ENCODE assay signal across 29 mouse cellular contexts in the genomic region with DNA sequence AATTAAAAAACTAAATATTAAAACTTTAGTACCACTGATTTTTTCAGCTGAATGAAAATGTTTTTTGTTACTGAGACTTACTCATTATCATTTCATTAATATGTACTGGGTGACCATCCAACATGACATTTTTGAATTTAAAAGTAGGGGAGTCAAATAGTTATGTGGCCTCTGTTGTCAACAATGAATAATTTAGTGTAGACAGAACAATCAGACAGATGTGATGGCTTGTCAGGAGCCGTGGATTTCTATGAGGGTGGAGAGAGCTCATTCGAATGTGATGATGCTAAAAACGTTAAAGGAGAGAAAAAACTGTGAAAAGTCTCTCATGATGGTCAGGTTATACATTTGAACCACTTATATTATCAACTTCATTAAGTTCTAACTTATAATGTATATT.
DNase-seq lines count a peak whose midpoint lies in the region; ATAC-seq and TF ChIP-seq lines count a peak whose summit lies in the region.
"Had no signal": no experiment of that assay in that cellular context is flagged by ENCODE, and none has a peak within 500 bp of the region (broad histone marks: within the 10 kb centered on the region; RNA-seq: fewer than 3 reads in every experiment).

No protein-coding gene starts in this region.

- peaks cover 13% of the 10 kb centered on the region for H3K4me1 ChIP-seq in forebrain, embryonic 14.5 days (ENCODE audit: control insufficient read depth, insufficient read depth, low read length)
- no peaks in the 10 kb centered on the region for H3K4me1 ChIP-seq in forebrain, embryonic 11.5 days (replicated peaks; ENCODE audit: control insufficient read depth, insufficient read depth, low read length)
- no peaks in the 10 kb centered on the region for H3K4me1 ChIP-seq in hindbrain, embryonic 11.5 days (replicated peaks; ENCODE audit: control insufficient read depth, insufficient read depth, low read length)
- H3K4me1 ChIP-seq in hindbrain, postnatal 0 days (ENCODE audit: insufficient read depth, low read length), result no peaks in the 10 kb centered on the region
- H3K4me1 ChIP-seq in midbrain, embryonic 14.5 days (ENCODE audit: control insufficient read depth, insufficient read depth, low read length), result 0 out of 2 replicates have a peak, but pooled peaks cover 4% of the 10 kb centered on the region
- no peaks in the 10 kb centered on the region for H3K4me1 ChIP-seq in midbrain, postnatal 0 days (ENCODE audit: insufficient read depth, low read length)
- H3K4me1 ChIP-seq: embryonic facial prominence, embryonic 12.5 days; embryonic facial prominence, embryonic 15.5 days; heart, embryonic 10.5 days; heart, embryonic 13.5 days; hindbrain, embryonic 12.5 days; hindbrain, embryonic 15.5 days; intestine, embryonic 15.5 days had no signal

- no peak overlapping the region for H3K4me2 ChIP-seq in forebrain, embryonic 14.5 days (ENCODE audit: low read length)
- H3K4me2 ChIP-seq in forebrain, embryonic 11.5 days (ENCODE audit: low read depth, low read length, severe bottlenecking), result no peak overlapping the region
- no peak overlapping the region for H3K4me2 ChIP-seq in hindbrain, embryonic 11.5 days (replicated peaks; ENCODE audit: low read depth, low read length)
- no peak overlapping the region for H3K4me2 ChIP-seq in hindbrain, postnatal 0 days (ENCODE audit: low read depth, low read length)
- no peak overlapping the region for H3K4me2 ChIP-seq in midbrain, embryonic 14.5 days (ENCODE audit: low read length)
- H3K4me2 ChIP-seq in midbrain, postnatal 0 days (ENCODE audit: low read depth, low read length, poor library complexity, severe bottlenecking), result no peak overlapping the region
- H3K4me2 ChIP-seq: embryonic facial prominence, embryonic 12.5 days; embryonic facial prominence, embryonic 15.5 days; heart, embryonic 13.5 days; hindbrain, embryonic 12.5 days; hindbrain, embryonic 15.5 days; intestine, embryonic 15.5 days had no signal

- H3K36me3 ChIP-seq in forebrain, embryonic 14.5 days (ENCODE audit: control insufficient read depth, insufficient read depth, low read length), result no peaks in the 10 kb centered on the region
- H3K36me3 ChIP-seq in forebrain, embryonic 11.5 days (ENCODE audit: control insufficient read depth, insufficient read depth, low read length), result no peaks in the 10 kb centered on the region
- no peaks in the 10 kb centered on the region for H3K36me3 ChIP-seq in hindbrain, embryonic 11.5 days (ENCODE audit: control insufficient read depth, insufficient read depth, low read length)
- H3K36me3 ChIP-seq in hindbrain, postnatal 0 days (ENCODE audit: insufficient read depth, low read length), result no peaks in the 10 kb centered on the region
- no peaks in the 10 kb centered on the region for H3K36me3 ChIP-seq in midbrain, embryonic 14.5 days (ENCODE audit: control insufficient read depth, insufficient read depth, low read length)
- H3K36me3 ChIP-seq in midbrain, postnatal 0 days (ENCODE audit: insufficient read depth, low read length), result no peaks in the 10 kb centered on the region
- H3K36me3 ChIP-seq: embryonic facial prominence, embryonic 12.5 days; embryonic facial prominence, embryonic 15.5 days; G1E; heart, embryonic 10.5 days; heart, embryonic 13.5 days; hindbrain, embryonic 12.5 days; hindbrain, embryonic 15.5 days; intestine, embryonic 15.5 days had no signal

- no peak for TF ChIP-seq CTCF in hindbrain, postnatal 0 days (IDR thresholded peaks at IDR 0.05; ENCODE audit: low read depth)
- no peak for TF ChIP-seq CTCF in midbrain, postnatal 0 days (IDR thresholded peaks at IDR 0.05)

- peak; percentile 49 for ATAC-seq in forebrain, embryonic 14.5 days
- no peak for ATAC-seq in forebrain, embryonic 11.5 days (replicated peaks; ENCODE audit: low FRiP score)
- 0 out of 2 replicates have a peak, but pooled peaks have one; percentile 37 for ATAC-seq in hindbrain, embryonic 11.5 days (ENCODE audit: low FRiP score)
- no peak for ATAC-seq in hindbrain, postnatal 0 days
- ATAC-seq in midbrain, embryonic 14.5 days (ENCODE audit: low FRiP score, low TSS enrichment), result no peak
- no peak for ATAC-seq in midbrain, postnatal 0 days (ENCODE audit: low FRiP score)
- ATAC-seq: intestine, embryonic 15.5 days; Patski had no signal

- 37% methylated on average over 3 of the region's 3 CpGs for WGBS in forebrain, embryonic 14.5 days
- WGBS in forebrain, embryonic 11.5 days, result 70% methylated on average over 3 of the region's 3 CpGs
- 40% methylated on average over 3 of the region's 3 CpGs for WGBS in hindbrain, embryonic 11.5 days
- WGBS in hindbrain, postnatal 0 days, result 24% methylated on average over 3 of the region's 3 CpGs
- WGBS in midbrain, embryonic 14.5 days, result 23% methylated on average over 3 of the region's 3 CpGs
- 28% methylated on average over 3 of the region's 3 CpGs for WGBS in midbrain, postnatal 0 days

- H3K9me3 ChIP-seq in forebrain, embryonic 14.5 days (replicated peaks; ENCODE audit: control insufficient read depth, low read length), result no peaks in the 10 kb centered on the region
- H3K9me3 ChIP-seq in forebrain, embryonic 11.5 days (ENCODE audit: control insufficient read depth, low read length), result no peaks in the 10 kb centered on the region
- no peaks in the 10 kb centered on the region for H3K9me3 ChIP-seq in hindbrain, embryonic 11.5 days (ENCODE audit: control insufficient read depth, low read length)
- H3K9me3 ChIP-seq in hindbrain, postnatal 0 days (ENCODE audit: low read length), result no peaks in the 10 kb centered on the region
- no peaks in the 10 kb centered on the region for H3K9me3 ChIP-seq in midbrain, embryonic 14.5 days (ENCODE audit: control insufficient read depth, low read length)
- no peaks in the 10 kb centered on the region for H3K9me3 ChIP-seq in midbrain, postnatal 0 days (ENCODE audit: low read length)
- H3K9me3 ChIP-seq: embryonic facial prominence, embryonic 12.5 days; embryonic facial prominence, embryonic 15.5 days; heart, embryonic 10.5 days; heart, embryonic 13.5 days; hindbrain, embryonic 12.5 days; hindbrain, embryonic 15.5 days; intestine, embryonic 15.5 days had no signal

- H3K27ac ChIP-seq in forebrain, embryonic 14.5 days (ENCODE audit: low read depth, low read length), result no peak overlapping the region
- H3K27ac ChIP-seq in forebrain, embryonic 11.5 days (ENCODE audit: low read depth, low read length), result no peak overlapping the region
- H3K27ac ChIP-seq in hindbrain, embryonic 11.5 days (ENCODE audit: low read depth, low read length), result no peak overlapping the region
- H3K27ac ChIP-seq in hindbrain, postnatal 0 days, result no peak overlapping the region
- H3K27ac ChIP-seq in midbrain, embryonic 14.5 days (replicated peaks; ENCODE audit: low read depth, low read length), result no peak overlapping the region
- no peak overlapping the region for H3K27ac ChIP-seq in midbrain, postnatal 0 days (ENCODE audit: low read depth, low read length)
- H3K27ac ChIP-seq: embryonic facial prominence, embryonic 12.5 days; embryonic facial prominence, embryonic 15.5 days; heart, adult 2 months; heart, embryonic 10.5 days; heart, embryonic 13.5 days; hindbrain, embryonic 12.5 days; hindbrain, embryonic 15.5 days; intestine, embryonic 15.5 days had no signal

- no peak overlapping the region for H3K4me3 ChIP-seq in forebrain, embryonic 14.5 days (ENCODE audit: low read depth, low read length)
- no peak overlapping the region for H3K4me3 ChIP-seq in forebrain, embryonic 11.5 days (ENCODE audit: low read depth, low read length)
- no peak overlapping the region for H3K4me3 ChIP-seq in hindbrain, embryonic 11.5 days (ENCODE audit: low read depth, low read length)
- no peak overlapping the region for H3K4me3 ChIP-seq in hindbrain, postnatal 0 days (ENCODE audit: low read length)
- H3K4me3 ChIP-seq in midbrain, embryonic 14.5 days (replicated peaks; ENCODE audit: low read depth, low read length), result no peak overlapping the region
- H3K4me3 ChIP-seq in midbrain, postnatal 0 days (ENCODE audit: low read depth, low read length), result no peak overlapping the region
- H3K4me3 ChIP-seq: embryonic facial prominence, embryonic 12.5 days; embryonic facial prominence, embryonic 15.5 days; heart, adult 2 months; heart, embryonic 10.5 days; heart, embryonic 13.5 days; hindbrain, embryonic 12.5 days; hindbrain, embryonic 15.5 days; intestine, embryonic 15.5 days had no signal

- peak; percentile 31 for DNase-seq in forebrain, embryonic 14.5 days (ENCODE audit: low spot score)
- DNase-seq in forebrain, embryonic 11.5 days (ENCODE audit: low spot score), result no peak
- no peak for DNase-seq in hindbrain, embryonic 11.5 days (ENCODE audit: low spot score)
- DNase-seq in hindbrain, postnatal 0 days (ENCODE audit: low spot score), result no peak
- DNase-seq in midbrain, embryonic 14.5 days, result peak; percentile 7
- no peak for DNase-seq in midbrain, postnatal 0 days (ENCODE audit: low spot score)
- no peak for DNase-seq in spleen, postnatal 14 days (ENCODE audit: low spot score in 2 of 2)
- DNase-seq: adrenal gland, postnatal 10 days; adrenal gland, postnatal 36 days; B cell, adult 2 months; cerebellum, adult 11 months; cerebellum, adult 2 months; cerebellum, adult 9-11 months; cerebellum, postnatal 25 days; gastrocnemius, postnatal 10 days; gastrocnemius, postnatal 36 days; heart, adult 2 months; heart, postnatal 14 days; heart, postnatal 4 days had no signal

- no peak overlapping the region for H3K9ac ChIP-seq in forebrain, embryonic 14.5 days (ENCODE audit: low read length)
- no peak overlapping the region for H3K9ac ChIP-seq in forebrain, embryonic 11.5 days (ENCODE audit: low read length)
- no peak overlapping the region for H3K9ac ChIP-seq in hindbrain, embryonic 11.5 days (ENCODE audit: low read depth, low read length)
- no peak overlapping the region for H3K9ac ChIP-seq in hindbrain, postnatal 0 days (replicated peaks; ENCODE audit: low read length)
- H3K9ac ChIP-seq in midbrain, embryonic 14.5 days (replicated peaks; ENCODE audit: low read length), result no peak overlapping the region
- H3K9ac ChIP-seq in midbrain, postnatal 0 days (replicated peaks; ENCODE audit: low read length, poor library complexity, severe bottlenecking), result no peak overlapping the region
- H3K9ac ChIP-seq: embryonic facial prominence, embryonic 12.5 days; embryonic facial prominence, embryonic 15.5 days; heart, embryonic 13.5 days; hindbrain, embryonic 12.5 days; hindbrain, embryonic 15.5 days; intestine, embryonic 15.5 days had no signal

- no peaks in the 10 kb centered on the region for H3K27me3 ChIP-seq in forebrain, embryonic 14.5 days (replicated peaks; ENCODE audit: control insufficient read depth, insufficient read depth, low read length)
- no peaks in the 10 kb centered on the region for H3K27me3 ChIP-seq in forebrain, embryonic 11.5 days (ENCODE audit: control insufficient read depth, insufficient read depth, low read length)
- H3K27me3 ChIP-seq in hindbrain, embryonic 11.5 days (ENCODE audit: control insufficient read depth, insufficient read depth, low read length), result no peaks in the 10 kb centered on the region
- no peaks in the 10 kb centered on the region for H3K27me3 ChIP-seq in hindbrain, postnatal 0 days (ENCODE audit: insufficient read depth, low read length)
- H3K27me3 ChIP-seq in midbrain, embryonic 14.5 days (ENCODE audit: control insufficient read depth, insufficient read depth, low read length), result no peaks in the 10 kb centered on the region
- no peaks in the 10 kb centered on the region for H3K27me3 ChIP-seq in midbrain, postnatal 0 days (ENCODE audit: insufficient read depth, low read length)
- H3K27me3 ChIP-seq: CH12.LX; embryonic facial prominence, embryonic 12.5 days; embryonic facial prominence, embryonic 15.5 days; heart, embryonic 13.5 days; hindbrain, embryonic 12.5 days; hindbrain, embryonic 15.5 days; intestine, embryonic 15.5 days had no signal

Comparison
In these comparisons a context has a peak if more than half of its experiments do, and no peak if none do; other contexts are left out.
1. ATAC-seq: peak in forebrain, embryonic 14.5 days (single experiment) and hindbrain, embryonic 11.5 days (single experiment); none in forebrain, embryonic 11.5 days (single experiment), hindbrain, postnatal 0 days (single experiment), midbrain, embryonic 14.5 days (single experiment) and midbrain, postnatal 0 days (single experiment).
2. DNase-seq: peak in forebrain, embryonic 14.5 days (single experiment) and midbrain, embryonic 14.5 days (single experiment); none in forebrain, embryonic 11.5 days (single experiment), hindbrain, embryonic 11.5 days (single experiment), hindbrain, postnatal 0 days (single experiment), midbrain, postnatal 0 days (single experiment) and spleen, postnatal 14 days (0 of 2).